Mouse (Mus musculus): ENCODE measurements around the gene Wdr86.

Wdr86 gene

GRCm38 (mm10) chr5:24685366-24686093, 45.0 kb downstream of the Wdr86 start, which contains the start of gene Nub1:
TSS of gene Nub1 (plus strand) at chr5:24685532.
- peak; percentile 99 for DNase-seq (ENCODE audit: extremely low read depth, low read depth)

- DNase-seq (ENCODE audit: extremely low read depth, low read depth), result peak; percentile 49
Observed at GRCm38 (mm10) chr5:24684578-24685365, 45.8 kb downstream of the Wdr86 start.

GRCm38 (mm10) chr5:24681436-24681835, 49.1 kb downstream of the Wdr86 start:
- peak; percentile 38 for DNase-seq (ENCODE audit: extremely low read depth, low read depth)

- peak; percentile 54 for DNase-seq (ENCODE audit: extremely low read depth, low read depth)
Observed at GRCm38 (mm10) chr5:24674238-24674637, 56.3 kb downstream of the Wdr86 start.

Data from MEL-GATA-1-ER (cell line).